ENCODE assay signal across 15 mouse cellular contexts in genomic region chr3:105412229-105412628, GRCm38 (mm10). TPM values are rescaled to one million over a fixed set of nuclear protein-coding genes. Genes with fewer than 3 reads are reported as not detected.
DNase-seq lines count a peak whose midpoint lies in the region; ATAC-seq lines count a peak whose summit lies in the region.
"Had no signal": no experiment of that assay in that cellular context is flagged by ENCODE, and none has a peak within 500 bp of the region (broad histone marks: within the 10 kb centered on the region; RNA-seq: fewer than 3 reads in every experiment).

No protein-coding gene starts in this region.

- DNase-seq in embryonic facial prominence, embryonic 14.5 days (ENCODE audit: low spot score) = peak; percentile 32
- DNase-seq in embryonic facial prominence, embryonic 10.5 days (ENCODE audit: low spot score) = no peak
- DNase-seq in ovary, adult 18-20 months (ENCODE audit: low spot score) = peak; percentile 65
- no peak for DNase-seq in ovary, postnatal 14 days (ENCODE audit: low spot score)
- DNase-seq in brain, adult 2 months (ENCODE audit: low read depth, low spot score) = peak; percentile 68
- DNase-seq in cerebellum, postnatal 14 days = peak; percentile 76 to 81
- DNase-seq in spleen, postnatal 14 days (ENCODE audit: low spot score in 2 of 2) = no peak
- DNase-seq: kidney, postnatal 14 days; liver, postnatal 0 days had no signal

- no peak overlapping the region for H3K9ac ChIP-seq in embryonic facial prominence, embryonic 14.5 days (ENCODE audit: low read depth, low read length)
- H3K9ac ChIP-seq in heart, embryonic 11.5 days (ENCODE audit: low read depth, low read length) = no peak overlapping the region
- H3K9ac ChIP-seq: intestine, embryonic 15.5 days; limb, embryonic 13.5 days; liver, postnatal 0 days; midbrain, embryonic 15.5 days; neural tube, embryonic 12.5 days had no signal

- H3K36me3 ChIP-seq in embryonic facial prominence, embryonic 14.5 days (ENCODE audit: control insufficient read depth, insufficient read depth, low read length) = no peaks in the 10 kb centered on the region
- H3K36me3 ChIP-seq in embryonic facial prominence, embryonic 10.5 days (replicated peaks) = no peaks in the 10 kb centered on the region
- no peaks in the 10 kb centered on the region for H3K36me3 ChIP-seq in heart, embryonic 11.5 days (ENCODE audit: control insufficient read depth, insufficient read depth, low read length)
- H3K36me3 ChIP-seq: intestine, embryonic 15.5 days; limb, embryonic 13.5 days; midbrain, embryonic 15.5 days; neural tube, embryonic 12.5 days had no signal

- H3K27me3 ChIP-seq in embryonic facial prominence, embryonic 14.5 days (replicated peaks; ENCODE audit: control insufficient read depth, insufficient read depth, low read length) = no peaks in the 10 kb centered on the region
- no peaks in the 10 kb centered on the region for H3K27me3 ChIP-seq in embryonic facial prominence, embryonic 10.5 days (replicated peaks; ENCODE audit: low read depth, poor library complexity, severe bottlenecking)
- no peaks in the 10 kb centered on the region for H3K27me3 ChIP-seq in heart, embryonic 11.5 days (ENCODE audit: control insufficient read depth, insufficient read depth, low read length)
- H3K27me3 ChIP-seq: intestine, embryonic 15.5 days; limb, embryonic 13.5 days; midbrain, embryonic 15.5 days; neural tube, embryonic 12.5 days had no signal

- no peaks in the 10 kb centered on the region for H3K4me1 ChIP-seq in embryonic facial prominence, embryonic 14.5 days (ENCODE audit: control insufficient read depth, insufficient read depth, low read length)
- H3K4me1 ChIP-seq in embryonic facial prominence, embryonic 10.5 days = peaks cover 10% of the 10 kb centered on the region
- no peaks in the 10 kb centered on the region for H3K4me1 ChIP-seq in heart, embryonic 11.5 days (ENCODE audit: control insufficient read depth, insufficient read depth, low read length)
- H3K4me1 ChIP-seq: intestine, embryonic 15.5 days had no signal

- 70% methylated on average over 2 of the region's 2 CpGs for WGBS in embryonic facial prominence, embryonic 14.5 days
- 87% methylated on average over 2 of the region's 2 CpGs for WGBS in embryonic facial prominence, embryonic 10.5 days
- WGBS in heart, embryonic 11.5 days (ENCODE audit: insufficient replicate concordance) = 76% methylated on average over 2 of the region's 2 CpGs

- no peak overlapping the region for H3K27ac ChIP-seq in embryonic facial prominence, embryonic 14.5 days (replicated peaks; ENCODE audit: low read depth, low read length)
- no peak overlapping the region for H3K27ac ChIP-seq in embryonic facial prominence, embryonic 10.5 days (replicated peaks)
- no peak overlapping the region for H3K27ac ChIP-seq in heart, embryonic 11.5 days (ENCODE audit: low read depth, low read length)
- H3K27ac ChIP-seq: intestine, embryonic 15.5 days; limb, embryonic 13.5 days; macrophage; midbrain, embryonic 15.5 days; neural tube, embryonic 12.5 days had no signal

- no peak overlapping the region for H3K4me2 ChIP-seq in embryonic facial prominence, embryonic 14.5 days (ENCODE audit: low read depth, low read length)
- H3K4me2 ChIP-seq in heart, embryonic 11.5 days = no peak overlapping the region
- H3K4me2 ChIP-seq: intestine, embryonic 15.5 days; limb, embryonic 13.5 days; midbrain, embryonic 15.5 days; neural tube, embryonic 12.5 days had no signal

- H3K4me3 ChIP-seq in embryonic facial prominence, embryonic 14.5 days (ENCODE audit: low read depth, low read length) = no peak overlapping the region
- no peak overlapping the region for H3K4me3 ChIP-seq in embryonic facial prominence, embryonic 10.5 days
- H3K4me3 ChIP-seq in heart, embryonic 11.5 days (ENCODE audit: low read depth, low read length) = no peak overlapping the region
- H3K4me3 ChIP-seq: intestine, embryonic 15.5 days; limb, embryonic 13.5 days; midbrain, embryonic 15.5 days; neural tube, embryonic 12.5 days had no signal

- H3K9me3 ChIP-seq in embryonic facial prominence, embryonic 14.5 days (ENCODE audit: control insufficient read depth, low read length) = no peaks in the 10 kb centered on the region
- no peaks in the 10 kb centered on the region for H3K9me3 ChIP-seq in embryonic facial prominence, embryonic 10.5 days
- H3K9me3 ChIP-seq in heart, embryonic 11.5 days (replicated peaks; ENCODE audit: control insufficient read depth, low read length) = no peaks in the 10 kb centered on the region
- H3K9me3 ChIP-seq: intestine, embryonic 15.5 days; limb, embryonic 13.5 days; midbrain, embryonic 15.5 days; neural tube, embryonic 12.5 days had no signal

- ATAC-seq in embryonic facial prominence, embryonic 14.5 days (ENCODE audit: low read depth) = no peak
- ATAC-seq in heart, embryonic 11.5 days (replicated peaks; ENCODE audit: insufficient number of reproducible peaks, low FRiP score, low TSS enrichment) = no peak
- ATAC-seq: intestine, embryonic 15.5 days; liver, postnatal 0 days; midbrain, embryonic 15.5 days had no signal

RNA-seq across cellular contexts. Expression of gene Kcnd3, which starts 39.9 kb away (rescaled TPM):
- polyA plus RNA-seq in embryonic facial prominence, embryonic 14.5 days (2014; fragmentation: Nextera tagmentation; extraction: Ambion mirVana) = 0.88 and 0.93 TPM in 2 replicates
- polyA plus RNA-seq in embryonic facial prominence, embryonic 10.5 days (2016; fragmentation: Nextera tagmentation; extraction: Ambion mirVana) = 0.19 and 0.57 TPM in 2 replicates
- 0.54 and 0.56 TPM in 2 replicates for polyA plus RNA-seq in heart, embryonic 11.5 days (2014; fragmentation: Nextera tagmentation; extraction: Ambion mirVana)
- polyA plus RNA-seq: macrophage had no signal

Comparison
In these comparisons a context has a peak if more than half of its experiments do, and no peak if none do; other contexts are left out.
1. DNase-seq: peak in embryonic facial prominence, embryonic 14.5 days (single experiment), ovary, adult 18-20 months (single experiment), brain, adult 2 months (single experiment) and cerebellum, postnatal 14 days (2 of 2); none in embryonic facial prominence, embryonic 10.5 days (single experiment), ovary, postnatal 14 days (single experiment) and spleen, postnatal 14 days (0 of 2).